Mouse (Mus musculus): ENCODE results near the gene Gm6899.

- TF ChIP-seq CTCF (IDR thresholded peaks at IDR 0.05; ENCODE audit: control insufficient read depth, insufficient read depth, low read length) (no peak), POLR2A (IDR thresholded peaks at IDR 0.05; ENCODE audit: borderline replicate concordance, control insufficient read depth, low read depth, low read length) (no peak)
Observed at GRCm38 (mm10) chr11:26622727-26623126, 29.7 kb downstream of the Gm6899 start.

Measured in bone marrow, adult 2 months (tissue).